ENCODE assay signal across 8 mouse cellular contexts in genomic region chr10:120477501-120477900, GRCm38 (mm10). TPM values are rescaled to one million over a fixed set of nuclear protein-coding genes. Genes with fewer than 3 reads are reported as not detected.
DNase-seq lines count a peak whose midpoint lies in the region; ATAC-seq and TF ChIP-seq lines count a peak whose summit lies in the region.

No protein-coding gene starts in this region.

- WGBS in lung, adult 2 months = 2% methylated on average over 21 of the region's 21 CpGs
- WGBS in liver, embryonic 11.5 days = under 1% methylated on average over 21 of the region's 21 CpGs

- no peak for TF ChIP-seq CTCF in lung, adult 2 months (IDR thresholded peaks at IDR 0.05; ENCODE audit: insufficient read depth, low read length)
- TF ChIP-seq CTCF in bone marrow macrophage, adult 2 months (IDR thresholded peaks at IDR 0.05; ENCODE audit: low read depth, low read length) = no peak

- H3K4me2 ChIP-seq in liver, embryonic 11.5 days = peak overlapping the region; percentile 96

- H3K4me3 ChIP-seq in lung, adult 2 months (replicated peaks; ENCODE audit: extremely low read depth, low read depth, low read length) = no peak overlapping the region
- peak overlapping the region; percentile 62 for H3K4me3 ChIP-seq in bone marrow macrophage, adult 2 months (ENCODE audit: insufficient read depth, low read length)
- H3K4me3 ChIP-seq in liver, embryonic 11.5 days (ENCODE audit: low read depth, low read length) = peak overlapping the region; percentile 80

- H3K4me1 ChIP-seq in lung, adult 2 months (ENCODE audit: control insufficient read depth, insufficient read depth, low read length) = peaks cover 7% of the 10 kb centered on the region
- H3K4me1 ChIP-seq in bone marrow macrophage, adult 2 months (ENCODE audit: control insufficient read depth, insufficient read depth, low read length) = peaks cover 4% of the 10 kb centered on the region; the same call in 1 of the 2 replicates
- H3K4me1 ChIP-seq in liver, embryonic 11.5 days (replicated peaks; ENCODE audit: control insufficient read depth, insufficient read depth, low read length) = peaks cover 3% of the 10 kb centered on the region; the same call in 1 of the 2 replicates

- no peaks in the 10 kb centered on the region for H3K36me3 ChIP-seq in liver, embryonic 11.5 days (ENCODE audit: control insufficient read depth, insufficient read depth, low read length)

- peak overlapping the region; percentile 87 for H3K9ac ChIP-seq in liver, embryonic 11.5 days (ENCODE audit: low read depth, low read length)

- ATAC-seq in liver, embryonic 11.5 days (replicated peaks; ENCODE audit: low FRiP score) = peak; percentile 18; the same call in 1 of the 2 replicates
- ATAC-seq in granulocyte monocyte progenitor cell, adult 5-6 weeks (replicated peaks; ENCODE audit: poor library complexity, severe bottlenecking) = no peak

- H3K27me3 ChIP-seq in liver, embryonic 11.5 days (replicated peaks; ENCODE audit: control insufficient read depth, insufficient read depth, low read length) = peaks cover 31% of the 10 kb centered on the region

- no peak for TF ChIP-seq POLR2A in lung, adult 2 months (IDR thresholded peaks at IDR 0.05; ENCODE audit: borderline replicate concordance, extremely low read depth, low read depth, low read length)
- TF ChIP-seq POLR2A in bone marrow macrophage, adult 2 months (IDR thresholded peaks at IDR 0.05; ENCODE audit: borderline replicate concordance, low read depth, low read length) = no peak

- DNase-seq in lung, adult 2 months = peak; percentile 7
- no peak for DNase-seq in lung, postnatal 10 days
- DNase-seq in heart, postnatal 36 days = peak; percentile 2 to 15
- DNase-seq in liver, embryonic 11.5 days (ENCODE audit: low spot score) = peak; percentile 50
- peak; percentile 64 for DNase-seq in retina, postnatal 1 day
- no peak for DNase-seq in left cerebral cortex, postnatal 10 days (ENCODE audit: extremely low spot score in 1 of 2, low spot score in 2 of 2)

- H3K27ac ChIP-seq in bone marrow macrophage, adult 2 months (ENCODE audit: insufficient read depth, low read depth, low read length) = peak overlapping the region; percentile 85
- H3K27ac ChIP-seq in liver, embryonic 11.5 days (ENCODE audit: low read depth, low read length) = peak overlapping the region; percentile 94

- intact Hi-C loops in heart, postnatal 36 days (cut with DNase I) = loop anchor here (5.0 kb wide), 2 partner anchors 75 to 100 kb away; no protein-coding TSS in a partner anchor
- intact Hi-C loops in left cerebral cortex, postnatal 10 days (cut with DNase I) = no loop called here

- H3K9me3 ChIP-seq in liver, embryonic 11.5 days (ENCODE audit: control insufficient read depth, low read length) = no peaks in the 10 kb centered on the region

RNA-seq across cellular contexts. Expression of gene Hmga2, which starts 1.2 kb away (rescaled TPM):
- not detected in 2 replicates for polyA plus RNA-seq in lung, adult 2 months (2012; rRNA removed)
- 1.8 and 2.7 TPM in 2 replicates for polyA plus RNA-seq in bone marrow macrophage, adult 2 months (2012; ENCODE audit: insufficient read depth, insufficient read length, missing spikeins)
- not detected for total RNA-seq in heart, postnatal 36 days (2021)
- 41.4 and 48.2 TPM in 2 replicates for polyA plus RNA-seq in liver, embryonic 11.5 days (2014; fragmentation: Nextera tagmentation; extraction: Ambion mirVana)
- total RNA-seq in left cerebral cortex, postnatal 10 days (2021) = under 1 TPM; 0.09 to 0.12 TPM
- total RNA-seq in granulocyte monocyte progenitor cell, adult 5-6 weeks (2014; fragmentation: Nextera tagmentation) = 0.60 and 4.5 TPM in 2 replicates
- 0.15 and 0.78 TPM in 2 replicates for total RNA-seq in granulocyte monocyte progenitor cell, adult 5-6 weeks (2017)

Comparison
In these comparisons a context has a peak if more than half of its experiments do, and no peak if none do; other contexts are left out.
1. DNase-seq: peak in lung, adult 2 months (single experiment), heart, postnatal 36 days (2 of 2), liver, embryonic 11.5 days (single experiment) and retina, postnatal 1 day (single experiment); none in lung, postnatal 10 days (single experiment) and left cerebral cortex, postnatal 10 days (0 of 2).